Mouse (Mus musculus): ENCODE results near the gene Atp2b4. TPM values are rescaled to one million over a fixed set of nuclear protein-coding genes. Genes with fewer than 3 reads are reported as not detected.
"Not testable (repeated sequence)": the region's sequence is repeated elsewhere in the genome, so short reads cannot be mapped to it uniquely, and the experiment has no call there.

Atp2b4 gene
- total and polyA plus RNA-seq, 2 experiments from 2014 or later: 12.1 to 48.3 TPM

GRCm38 (mm10) chr1:133670776-133671175, 130.1 kb downstream of the Atp2b4 start:
- H3K4me2 ChIP-seq (ENCODE audit: low read depth, low read length, poor library complexity, severe bottlenecking): no peak overlapping the region
- H3K4me3 ChIP-seq (ENCODE audit: low read depth, low read length): no peak overlapping the region
- no peaks in the 10 kb centered on the region for H3K4me1 ChIP-seq (ENCODE audit: insufficient read depth, low read length)
- H3K9ac ChIP-seq (replicated peaks; ENCODE audit: low read length, poor library complexity, severe bottlenecking): no peak overlapping the region
- no peak overlapping the region for H3K27ac ChIP-seq (ENCODE audit: low read depth, low read length)
- H3K9me3 ChIP-seq (ENCODE audit: low read length): no peaks in the 10 kb centered on the region
- no peaks in the 10 kb centered on the region for H3K36me3 ChIP-seq (ENCODE audit: insufficient read depth, low read length)
- 88% methylated on average over 6 of the region's 6 CpGs for WGBS
- DNase-seq (ENCODE audit: low spot score): no peak
- no peaks in the 10 kb centered on the region for H3K27me3 ChIP-seq (ENCODE audit: insufficient read depth, low read length)
- ATAC-seq (ENCODE audit: low FRiP score): no peak
- TF ChIP-seq CTCF (IDR thresholded peaks at IDR 0.05): no peak

GRCm38 (mm10) chr1:133670190-133670589, 130.7 kb downstream of the Atp2b4 start:
- H3K9ac ChIP-seq (replicated peaks; ENCODE audit: low read length, poor library complexity, severe bottlenecking): no peak overlapping the region
- H3K9me3 ChIP-seq (ENCODE audit: low read length): no peaks in the 10 kb centered on the region
- no peak for TF ChIP-seq CTCF (IDR thresholded peaks at IDR 0.05)
- 86% methylated on average over 12 of the region's 12 CpGs for WGBS
- no peaks in the 10 kb centered on the region for H3K4me1 ChIP-seq (ENCODE audit: insufficient read depth, low read length)
- no peak overlapping the region for H3K4me2 ChIP-seq (ENCODE audit: low read depth, low read length, poor library complexity, severe bottlenecking)
- no peaks in the 10 kb centered on the region for H3K36me3 ChIP-seq (ENCODE audit: insufficient read depth, low read length)
- H3K27me3 ChIP-seq (ENCODE audit: insufficient read depth, low read length): no peaks in the 10 kb centered on the region
- no peak overlapping the region for H3K4me3 ChIP-seq (ENCODE audit: low read depth, low read length)
- DNase-seq (ENCODE audit: low spot score) (no peak), ATAC-seq (ENCODE audit: low FRiP score) (no peak)
- no peak overlapping the region for H3K27ac ChIP-seq (ENCODE audit: low read depth, low read length)

GRCm38 (mm10) chr1:133668618-133669017, 132.2 kb downstream of the Atp2b4 start:
- no peak for ATAC-seq (ENCODE audit: low FRiP score)
- 94% methylated on average over 3 of the region's 3 CpGs for WGBS
- TF ChIP-seq CTCF (IDR thresholded peaks at IDR 0.05): no peak

GRCm38 (mm10) chr1:133667721-133668120, 133.1 kb downstream of the Atp2b4 start:
- H3K9ac ChIP-seq (replicated peaks; ENCODE audit: low read length, poor library complexity, severe bottlenecking): no peak overlapping the region
- H3K4me3 ChIP-seq (ENCODE audit: low read depth, low read length): no peak overlapping the region
- H3K9me3 ChIP-seq (ENCODE audit: low read length): no peaks in the 10 kb centered on the region
- no peaks in the 10 kb centered on the region for H3K27me3 ChIP-seq (ENCODE audit: insufficient read depth, low read length)
- no peaks in the 10 kb centered on the region for H3K4me1 ChIP-seq (ENCODE audit: insufficient read depth, low read length)
- DNase-seq (ENCODE audit: low spot score) (no peak), ATAC-seq (ENCODE audit: low FRiP score) (no peak)
- no peak overlapping the region for H3K4me2 ChIP-seq (ENCODE audit: low read depth, low read length, poor library complexity, severe bottlenecking)
- H3K36me3 ChIP-seq (ENCODE audit: insufficient read depth, low read length): no peaks in the 10 kb centered on the region
- no peak overlapping the region for H3K27ac ChIP-seq (ENCODE audit: low read depth, low read length)
- no peak for TF ChIP-seq CTCF (IDR thresholded peaks at IDR 0.05)
- 29% methylated on average over 7 of the region's 7 CpGs for WGBS

More at GRCm38 (mm10) chr1:133668618-133669017, 132.2 kb downstream of the Atp2b4 start:
- Histone ChIP-seq H3K4me1 (ENCODE audit: insufficient read depth, low read length) (no peaks in the 10 kb centered on the region), H3K4me3 (ENCODE audit: low read depth, low read length) (no peak overlapping the region), H3K27me3 (ENCODE audit: insufficient read depth, low read length) (no peaks in the 10 kb centered on the region), H3K9ac (replicated peaks; ENCODE audit: low read length, poor library complexity, severe bottlenecking) (no peak overlapping the region), H3K4me2 (ENCODE audit: low read depth, low read length, poor library complexity, severe bottlenecking) (no peak overlapping the region), H3K27ac (ENCODE audit: low read depth, low read length) (no peak overlapping the region), H3K36me3 (ENCODE audit: insufficient read depth, low read length) (no peaks in the 10 kb centered on the region), H3K9me3 (ENCODE audit: low read length) (no peaks in the 10 kb centered on the region)
- DNase-seq (ENCODE audit: low spot score): no peak

- not testable (repeated sequence) for H3K4me1 ChIP-seq (ENCODE audit: insufficient read depth, low read length); H3K9me3 ChIP-seq (ENCODE audit: low read length); ATAC-seq (ENCODE audit: low FRiP score); DNase-seq (ENCODE audit: low spot score); H3K27me3 ChIP-seq (ENCODE audit: insufficient read depth, low read length); H3K27ac ChIP-seq (ENCODE audit: low read depth, low read length); H3K4me3 ChIP-seq (ENCODE audit: low read depth, low read length); H3K9ac ChIP-seq (replicated peaks; ENCODE audit: low read length, poor library complexity, severe bottlenecking); H3K4me2 ChIP-seq (ENCODE audit: low read depth, low read length, poor library complexity, severe bottlenecking); H3K36me3 ChIP-seq (ENCODE audit: insufficient read depth, low read length)
- WGBS: 90% methylated on average over 5 of the region's 8 CpGs
Observed at GRCm38 (mm10) chr1:133665713-133666112, 135.1 kb downstream of the Atp2b4 start.

- ATAC-seq (ENCODE audit: low FRiP score): no peak
- TF ChIP-seq CTCF (IDR thresholded peaks at IDR 0.05): no peak
- Histone ChIP-seq H3K9ac (replicated peaks; ENCODE audit: low read length, poor library complexity, severe bottlenecking) (no peak overlapping the region), H3K36me3 (ENCODE audit: insufficient read depth, low read length) (no peaks in the 10 kb centered on the region), H3K9me3 (ENCODE audit: low read length) (no peaks in the 10 kb centered on the region), H3K4me2 (ENCODE audit: low read depth, low read length, poor library complexity, severe bottlenecking) (no peak overlapping the region), H3K27me3 (ENCODE audit: insufficient read depth, low read length) (no peaks in the 10 kb centered on the region), H3K4me3 (ENCODE audit: low read depth, low read length) (no peak overlapping the region), H3K4me1 (ENCODE audit: insufficient read depth, low read length) (peaks cover 6% of the 10 kb centered on the region; the same call in 1 of the 2 replicates), H3K27ac (ENCODE audit: low read depth, low read length) (no peak overlapping the region)
- DNase-seq (ENCODE audit: low spot score): no peak
- WGBS: 56% methylated on average over 11 of the region's 11 CpGs
Observed at GRCm38 (mm10) chr1:133664203-133664970, 136.5 kb downstream of the Atp2b4 start.

Measured in midbrain, postnatal 0 days (tissue).